Mouse (Mus musculus): Measurements from ENCODE around the gene Rbfox3.

- no peak for TF ChIP-seq CTCF (IDR thresholded peaks at IDR 0.05; ENCODE audit: extremely low read depth, insufficient read depth, low read length)
- no peak for TF ChIP-seq POLR2A (IDR thresholded peaks at IDR 0.05; ENCODE audit: extremely low read depth, insufficient read depth, low read length)
These were observed 348.6 kb downstream of the Rbfox3 start for GRCm38 (mm10) chr11:118562847-118563246.
